Mouse (Mus musculus) liver, postnatal 0 days (tissue): ENCODE results near the gene Gm3336.

Experiments used
- CTCF ChIP-seq: sonication (generic); IDR thresholded peaks from 2 replicates; pipeline ENCODE4 v1.5.1; 2016; ENCODE audit warnings: antibody characterized with exemption, low read depth
- EP300 ChIP-seq: IDR thresholded peaks from 2 replicates; pipeline ENCODE4 v1.6.1; 2016; ENCODE audit warnings: antibody characterized with exemption, low read depth, mild to moderate bottlenecking

- peak; percentile 8; the same call in 1 of the 2 replicates for TF ChIP-seq CTCF
- peak; percentile 83 for TF ChIP-seq EP300
Observed at GRCm38 (mm10) chr8:70764026-70764425, 45.7 kb downstream of the Gm3336 start.
